Mouse (Mus musculus) liver, adult 2 months (tissue): ENCODE results near the gene Amfr.

Source experiments
- CTCF ChIP-seq: fragments of 200-500 bp; IDR thresholded peaks from 2 replicates; pipeline ENCODE4 v1.5.1; 2011; ENCODE audit warnings: low read depth, low read length, control low read depth
- POLR2A ChIP-seq: fragments of 200-500 bp; IDR thresholded peaks from 2 replicates; pipeline ENCODE4 v1.6.1; 2011; ENCODE audit warnings: low read length, control low read depth; ENCODE audit not compliant: insufficient read depth; ENCODE audit errors: extremely low read depth

DNA sequence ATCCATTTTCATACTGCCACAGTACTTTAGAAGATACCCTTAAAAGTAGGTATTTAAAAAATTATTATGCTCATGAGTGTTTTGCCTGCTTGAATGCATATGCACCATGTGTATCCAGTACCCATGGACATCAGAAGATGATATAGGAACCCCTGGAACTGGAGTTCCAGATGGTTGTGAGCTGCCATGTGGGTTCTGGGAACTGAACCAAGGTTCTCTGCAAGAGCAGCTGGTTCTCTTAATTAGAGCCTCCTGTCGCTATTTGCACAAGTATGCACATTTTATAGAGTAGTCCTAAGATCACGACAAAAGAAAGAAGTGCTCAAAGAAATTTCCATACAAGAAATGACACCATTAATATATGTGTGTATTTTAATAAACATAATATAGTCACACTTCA is 35.2 kb upstream of the Amfr start:
- TF ChIP-seq POLR2A, result no peak
- no peak for TF ChIP-seq CTCF
